Mouse (Mus musculus) bone marrow, adult 2 months (tissue): Measurements from ENCODE around the gene Zfp109. TPM values are rescaled to one million over a fixed set of nuclear protein-coding genes. Genes with fewer than 3 reads are reported as not detected.

Experiments used
- H3K27ac ChIP-seq: fragments of 200-500 bp; 2 replicates; pipeline ENCODE4 v1.5.1; 2012; ENCODE audit warnings: low read depth, mild to moderate bottlenecking, control low read depth, inconsistent platforms, low read length; ENCODE audit not compliant: control insufficient read depth, poor library complexity, insufficient read depth
- H3K4me1 ChIP-seq: fragments of 200-500 bp; 2 replicates; pipeline ENCODE4 v1.6.1; 2011; ENCODE audit warnings: low read length; ENCODE audit not compliant: control insufficient read depth, insufficient read depth
- H3K4me3 ChIP-seq: fragments of 200-500 bp; replicated peaks from 2 replicates; pipeline ENCODE3; 2011; ENCODE audit warnings: mild to moderate bottlenecking, low read depth, low read length, control low read depth; ENCODE audit not compliant: control insufficient read depth
- CTCF ChIP-seq: fragments of 200-500 bp; IDR thresholded peaks from 2 replicates; pipeline ENCODE4 v1.5.1; 2011; ENCODE audit warnings: low read length, control low read depth; ENCODE audit not compliant: control insufficient read depth, insufficient read depth
- POLR2A ChIP-seq: fragments of 200-500 bp; IDR thresholded peaks from 2 replicates; pipeline ENCODE4 v1.6.1; 2011; ENCODE audit warnings: low read depth, mild to moderate bottlenecking, control low read depth, low read length, borderline replicate concordance; ENCODE audit not compliant: control insufficient read depth
- WGBS: fragments of 180-500 bp; shearing (Covaris S2); methylation state at CpG from one replicate; pipeline ENCODE4 v1.1.7; 2018; 5-methylcytosine and 5-hydroxymethylcytosine counted together
- polyA plus RNA-seq: library from polyadenylated mRNA; stranded (reverse); fragments of >200 nt; gene quantifications from 2 replicates; pipeline ENCODE4 v1.2.4, GENCODE M21; 2011; ENCODE audit warnings: low replicate concordance; ENCODE audit not compliant: missing spikeins, insufficient read depth, insufficient read length

Gene Zfp109
- polyA plus RNA-seq, 1 experiment: 0.95 TPM

DNA sequence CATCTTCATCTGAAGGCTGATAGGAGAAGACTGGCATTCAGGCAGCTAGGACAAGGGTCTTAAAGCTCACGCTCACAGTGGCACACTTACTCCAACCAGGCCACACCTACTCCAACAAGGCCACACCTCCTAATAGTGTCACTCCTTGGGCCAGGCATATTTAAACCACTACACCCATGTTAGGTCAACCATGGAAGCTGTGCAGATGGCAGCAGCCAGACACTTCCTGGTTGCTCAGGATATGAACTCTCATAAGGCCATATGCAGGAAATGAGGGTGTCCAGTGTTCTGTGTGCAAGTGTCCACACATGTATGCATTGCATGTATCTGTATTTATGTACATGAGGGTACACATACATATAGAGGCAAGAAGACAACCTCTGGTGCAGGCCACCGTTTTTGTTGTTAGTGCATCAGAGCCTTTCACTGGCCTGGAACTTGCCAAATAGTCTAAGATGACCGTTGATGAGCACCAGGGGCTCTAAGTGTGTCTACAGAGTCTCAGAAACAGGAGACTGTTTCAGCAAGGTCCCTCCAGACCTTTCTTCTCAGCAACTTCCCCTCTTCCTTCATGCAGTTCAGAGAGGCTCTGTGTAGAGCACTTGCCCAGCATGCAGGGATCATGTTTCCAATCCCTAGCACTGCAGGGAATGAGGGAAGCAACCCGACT lies 48.3 kb downstream of the Zfp109 start:
- WGBS: 31% methylated on average over 4 of the region's 4 CpGs
- TF ChIP-seq CTCF (no peak), POLR2A (no peak)
- Histone ChIP-seq H3K27ac (peak overlapping the region; percentile 39), H3K4me3 (no peak overlapping the region), H3K4me1 (peaks cover 5% of the 10 kb centered on the region; the same call in 1 of the 2 replicates)

DNA sequence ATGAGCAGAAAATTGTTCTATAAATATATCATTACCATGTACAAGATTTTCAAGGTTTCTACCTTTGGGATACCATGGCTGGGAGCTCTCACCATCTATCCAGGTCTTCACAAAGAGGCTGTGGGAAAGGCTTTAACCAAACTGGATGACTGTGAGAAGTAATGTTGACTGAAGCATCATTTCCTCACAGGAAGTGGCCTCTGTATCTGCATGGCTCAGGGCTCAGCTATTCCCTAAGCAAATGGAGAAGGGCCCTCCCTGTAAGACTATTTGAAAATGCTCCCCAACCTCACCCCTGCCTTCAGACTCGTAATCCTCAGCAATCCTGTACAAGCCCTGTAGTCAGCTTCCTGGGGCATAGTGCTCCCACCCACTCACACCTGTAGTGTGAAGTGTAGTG lies 49.7 kb downstream of the Zfp109 start:
- no peak for TF ChIP-seq POLR2A
- no peak for TF ChIP-seq CTCF
- no peak overlapping the region for H3K4me3 ChIP-seq
- H3K27ac ChIP-seq: no peak overlapping the region
- 18% methylated on average over 1 of the region's 1 CpGs for WGBS
- peaks cover 5% of the 10 kb centered on the region; the same call in 1 of the 2 replicates for H3K4me1 ChIP-seq

Other genes with a start within 250 kb of the Zfp109 start
- not detected in 2 replicates for gene V1rd19, start 235.9 kb downstream of the Zfp109 start, polyA plus RNA-seq
- 0.15 TPM in 1 of 2 replicates, not detected in the other for gene Vmn1r183, start 184.3 kb downstream of the Zfp109 start, polyA plus RNA-seq
- gene Zfp180, start 155.6 kb downstream of the Zfp109 start, polyA plus RNA-seq: 7.9 and 12.7 TPM in 2 replicates
- gene Zfp112, start 125.2 kb downstream of the Zfp109 start, polyA plus RNA-seq: 0.36 and 0.65 TPM in 2 replicates
- gene Zfp235, start 103.4 kb downstream of the Zfp109 start, polyA plus RNA-seq: 1.7 and 4.5 TPM in 2 replicates
- gene Zfp114, start 62.5 kb downstream of the Zfp109 start, polyA plus RNA-seq: not detected in 2 replicates
- 0.74 and 1.8 TPM in 2 replicates for gene Zfp111, start 26.1 kb downstream of the Zfp109 start, polyA plus RNA-seq
- not detected in 2 replicates for gene Zfp108, start 17.2 kb upstream of the Zfp109 start, polyA plus RNA-seq
- gene Zfp93, start 32.9 kb upstream of the Zfp109 start, polyA plus RNA-seq: not detected in 2 replicates
- 3.6 and 14.4 TPM in 2 replicates for gene Zfp61, start 63.7 kb upstream of the Zfp109 start, polyA plus RNA-seq
- 1.9 and 5.4 TPM in 2 replicates for gene Zfp94, start 79.1 kb upstream of the Zfp109 start, polyA plus RNA-seq
- not detected in 2 replicates for gene Tescl, start 96.4 kb upstream of the Zfp109 start, polyA plus RNA-seq
- not detected in 2 replicates for gene Lypd5, start 111.6 kb upstream of the Zfp109 start, polyA plus RNA-seq
- gene Kcnn4, start 132.7 kb upstream of the Zfp109 start, polyA plus RNA-seq: 118 and 180 TPM in 2 replicates
- gene Smg9, start 162.1 kb upstream of the Zfp109 start, polyA plus RNA-seq: 32.3 and 59.7 TPM in 2 replicates
- not detected in 2 replicates for gene Irgc1, start 214.7 kb upstream of the Zfp109 start, polyA plus RNA-seq
- 31.6 and 85.4 TPM in 2 replicates for gene Plaur, start 224.9 kb upstream of the Zfp109 start, polyA plus RNA-seq
- 1.4 TPM in 1 of 2 replicates, not detected in the other for gene Cadm4, start 244.5 kb upstream of the Zfp109 start, polyA plus RNA-seq